Mouse (Mus musculus): ENCODE results near the gene Gm21411.
"Not testable (repeated sequence)": the region's sequence is repeated elsewhere in the genome, so short reads cannot be mapped to it uniquely, and the experiment has no call there.

The Gm21411 gene

DNA sequence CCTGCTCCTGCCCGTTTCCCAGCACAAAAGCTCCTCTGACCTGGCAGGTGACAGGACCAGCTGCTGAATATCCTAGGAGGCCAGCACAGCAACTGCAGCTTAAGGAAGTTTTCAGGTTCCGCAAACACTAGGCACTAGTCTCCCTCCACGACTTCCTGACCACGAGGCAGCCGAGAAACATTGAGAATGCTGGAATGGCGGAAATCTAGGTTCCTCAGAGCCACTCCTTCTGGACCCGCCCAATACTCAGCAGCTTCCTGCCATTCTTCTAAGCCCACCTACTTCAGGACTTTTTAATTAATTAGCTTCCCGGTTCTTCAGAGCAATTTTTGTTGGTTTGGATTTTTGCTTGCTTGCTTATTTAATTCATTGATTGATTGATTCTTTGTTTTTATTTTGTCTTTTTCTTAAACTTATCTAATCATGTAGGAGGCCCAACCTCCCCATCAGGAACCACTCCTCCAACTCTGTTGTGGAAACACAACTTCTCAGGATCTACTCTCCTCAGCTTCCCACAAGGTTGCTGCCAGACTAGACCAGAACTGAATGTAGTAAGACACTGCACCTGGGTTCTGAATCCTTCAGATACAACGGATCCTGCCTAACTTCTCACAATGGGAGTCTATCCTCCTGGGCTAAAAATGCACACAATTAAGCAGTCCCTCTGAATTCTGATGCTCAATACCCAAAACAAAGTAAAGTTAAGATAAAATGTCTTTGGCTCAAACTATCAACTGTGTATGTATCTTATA lies at the start of gene Gm21411:
TSS of gene Gm21411 (minus strand) at position 205 of the 752 bp plus-strand sequence.
- DNase-seq (ENCODE audit: low spot score) = not testable (repeated sequence)

- not testable (repeated sequence) for DNase-seq (ENCODE audit: low spot score)
Measured at GRCm38 (mm10) chr4:146941691-146942090, 32.3 kb upstream of the Gm21411 start.

DNA sequence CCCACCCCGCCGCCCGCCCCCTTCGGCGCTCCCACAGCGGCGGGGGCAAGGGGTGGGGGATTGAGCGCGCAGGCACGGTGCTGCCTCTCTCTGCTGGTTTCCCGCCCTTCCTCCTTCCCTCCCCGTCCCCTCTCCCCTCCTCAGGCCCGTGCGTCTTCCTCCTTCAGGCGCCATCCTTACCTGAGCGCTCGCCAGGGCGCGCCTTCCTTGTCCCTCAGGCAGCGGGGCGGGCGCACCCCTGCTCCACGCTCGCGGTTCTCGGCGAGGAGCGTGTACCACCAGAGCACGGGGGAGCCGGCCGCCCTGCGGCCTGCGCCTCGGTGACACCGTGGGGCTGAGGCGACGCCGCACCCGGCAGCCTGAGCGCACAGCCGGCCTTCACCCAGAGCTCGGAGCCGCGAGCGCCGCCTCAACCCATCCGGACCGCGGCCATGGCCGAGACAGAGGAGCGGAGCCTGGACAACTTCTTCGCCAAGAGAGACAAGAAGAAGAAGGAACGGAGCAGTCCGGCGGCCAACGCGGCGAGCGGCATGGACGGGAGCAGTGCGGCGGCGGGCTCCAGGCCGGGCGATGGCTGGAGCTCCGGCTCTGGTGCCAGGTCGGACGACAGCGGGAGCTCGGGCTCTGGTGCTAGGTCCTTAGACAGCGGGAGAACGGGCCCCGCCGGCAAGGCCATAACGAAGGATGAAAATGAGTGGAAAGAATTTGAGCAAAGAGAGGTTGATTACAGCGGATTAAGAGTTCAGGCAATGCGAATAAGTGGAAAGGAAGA lies 23.1 kb upstream of the Gm21411 start:
- DNase-seq (ENCODE audit: low spot score) = no peak

DNA sequence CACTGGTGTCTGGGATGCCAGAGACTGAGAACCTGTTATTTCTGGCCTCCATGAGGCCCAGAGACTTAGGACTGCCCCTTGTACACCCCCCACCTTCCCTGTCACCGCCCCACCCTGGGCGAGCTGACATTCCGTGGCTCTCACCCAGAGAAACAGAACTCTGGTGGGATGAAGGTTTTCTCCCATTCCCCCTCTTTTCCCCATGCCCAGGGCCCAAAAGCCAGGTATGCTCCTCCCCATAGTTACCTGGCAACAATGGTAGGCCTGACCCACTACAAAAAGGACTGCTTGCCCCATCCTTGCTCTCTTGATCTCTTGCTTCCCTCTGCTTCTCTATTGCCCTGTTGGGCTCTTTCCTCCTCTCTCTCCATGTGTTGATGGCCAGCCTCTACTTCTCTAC lies 5.8 kb upstream of the Gm21411 start:
- no peak for DNase-seq (ENCODE audit: low spot score)

- not testable (repeated sequence) for DNase-seq (ENCODE audit: low spot score)
Measured at GRCm38 (mm10) chr4:146908131-146908530, 1.3 kb downstream of the Gm21411 start.

GRCm38 (mm10) chr4:146904782-146905181 lies 4.6 kb downstream of the Gm21411 start:
- DNase-seq (ENCODE audit: low spot score) = not testable (repeated sequence)

GRCm38 (mm10) chr4:146903126-146903525 lies 6.3 kb downstream of the Gm21411 start:
- not testable (repeated sequence) for DNase-seq (ENCODE audit: low spot score)

All from MN1 (cell line).